ENCODE assay signal across 9 mouse cellular contexts in genomic region chr17:31870446-31870845, GRCm38 (mm10). TPM values are rescaled to one million over a fixed set of nuclear protein-coding genes. Genes with fewer than 3 reads are reported as not detected.
A peak's percentile ranks its signal among the peaks of the same experiment; 100 is the strongest.
DNase-seq lines count a peak whose midpoint lies in the region; ATAC-seq and TF ChIP-seq lines count a peak whose summit lies in the region.
"Had no signal": no experiment of that assay in that cellular context is flagged by ENCODE, and none has a peak within 500 bp of the region (broad histone marks: within the 10 kb centered on the region; RNA-seq: fewer than 3 reads in every experiment).

No protein-coding gene starts in this region.

- peaks cover 19% of the 10 kb centered on the region for H3K4me1 ChIP-seq in kidney, embryonic 16.5 days (ENCODE audit: insufficient read depth, low read length)
- no peaks in the 10 kb centered on the region for H3K4me1 ChIP-seq in ES-Bruce4 (ENCODE audit: control insufficient read depth, insufficient read depth, low read length)
- peaks cover 25% of the 10 kb centered on the region for H3K4me1 ChIP-seq in embryonic facial prominence, embryonic 13.5 days
- peaks cover 40% of the 10 kb centered on the region for H3K4me1 ChIP-seq in liver, embryonic 15.5 days (replicated peaks)

- H3K9me3 ChIP-seq in kidney, embryonic 16.5 days (ENCODE audit: low read length), result no peaks in the 10 kb centered on the region
- no peaks in the 10 kb centered on the region for H3K9me3 ChIP-seq in ES-Bruce4 (replicated peaks; ENCODE audit: control insufficient read depth, insufficient read depth, low read length, poor library complexity, severe bottlenecking)
- 0 out of 2 replicates have a peak, but pooled peaks cover 3% of the 10 kb centered on the region for H3K9me3 ChIP-seq in embryonic facial prominence, embryonic 13.5 days
- H3K9me3 ChIP-seq in liver, embryonic 15.5 days (replicated peaks), result no peaks in the 10 kb centered on the region
- H3K9me3 ChIP-seq: forebrain, embryonic 12.5 days had no signal

- no peak overlapping the region for H3K4me3 ChIP-seq in kidney, embryonic 16.5 days (ENCODE audit: low read length)
- peak overlapping the region; percentile 41 for H3K4me3 ChIP-seq in ES-Bruce4 (ENCODE audit: low read depth, low read length)
- no peak overlapping the region for H3K4me3 ChIP-seq in embryonic facial prominence, embryonic 13.5 days
- H3K4me3 ChIP-seq in liver, embryonic 15.5 days (replicated peaks), result no peak overlapping the region
- H3K4me3 ChIP-seq: forebrain, embryonic 12.5 days had no signal

- 0 out of 2 replicates have a peak overlapping the region, but pooled peaks have one; percentile 8 for H3K9ac ChIP-seq in kidney, embryonic 16.5 days (replicated peaks; ENCODE audit: low read length)
- no peak overlapping the region for H3K9ac ChIP-seq in ES-Bruce4 (ENCODE audit: low read depth, poor library complexity, severe bottlenecking)
- H3K9ac ChIP-seq in embryonic facial prominence, embryonic 13.5 days, result no peak overlapping the region
- H3K9ac ChIP-seq in liver, embryonic 15.5 days, result no peak overlapping the region
- H3K9ac ChIP-seq: forebrain, embryonic 12.5 days had no signal

- H3K36me3 ChIP-seq in kidney, embryonic 16.5 days (ENCODE audit: insufficient read depth, low read length), result no peaks in the 10 kb centered on the region
- H3K36me3 ChIP-seq in ES-Bruce4 (ENCODE audit: control insufficient read depth, insufficient read depth, low read length, poor library complexity, severe bottlenecking), result no peaks in the 10 kb centered on the region
- no peaks in the 10 kb centered on the region for H3K36me3 ChIP-seq in embryonic facial prominence, embryonic 13.5 days
- no peaks in the 10 kb centered on the region for H3K36me3 ChIP-seq in liver, embryonic 15.5 days (replicated peaks)
- H3K36me3 ChIP-seq: forebrain, embryonic 12.5 days had no signal

- no peak overlapping the region; the same call in 1 of the 2 replicates for H3K27ac ChIP-seq in kidney, embryonic 16.5 days (ENCODE audit: low read length)
- no peak overlapping the region for H3K27ac ChIP-seq in ES-Bruce4 (ENCODE audit: insufficient read depth, low read length)
- peak overlapping the region; percentile 72 for H3K27ac ChIP-seq in embryonic facial prominence, embryonic 13.5 days
- peak overlapping the region; percentile 70 for H3K27ac ChIP-seq in liver, embryonic 15.5 days (replicated peaks)
- H3K27ac ChIP-seq: forebrain, embryonic 12.5 days had no signal

- intact Hi-C loops in left cerebral cortex, postnatal 4 days (cut with DNase I), result no loop called here

- WGBS in kidney, embryonic 16.5 days, result 72% methylated on average over 9 of the region's 9 CpGs
- 70% methylated on average over 9 of the region's 9 CpGs for WGBS in embryonic facial prominence, embryonic 13.5 days
- WGBS in liver, embryonic 15.5 days (ENCODE audit: insufficient replicate concordance), result 49% methylated on average over 9 of the region's 9 CpGs

- TF ChIP-seq CTCF in ES-Bruce4 (IDR thresholded peaks at IDR 0.05; ENCODE audit: low read depth, low read length), result no peak

- peak overlapping the region; percentile 24; the same call in 1 of the 2 replicates for H3K4me2 ChIP-seq in kidney, embryonic 16.5 days (replicated peaks; ENCODE audit: low read depth, low read length)
- peak overlapping the region; percentile 39 for H3K4me2 ChIP-seq in embryonic facial prominence, embryonic 13.5 days
- peak overlapping the region; percentile 48 for H3K4me2 ChIP-seq in liver, embryonic 15.5 days
- H3K4me2 ChIP-seq: forebrain, embryonic 12.5 days had no signal

- DNase-seq in kidney, adult 8-10 months, result no peak
- no peak for DNase-seq in left cerebral cortex, postnatal 4 days
- no peak for DNase-seq in frontal cortex, postnatal 10 days (ENCODE audit: low spot score in 2 of 2)
- DNase-seq: lung, postnatal 10 days had no signal

- H3K27me3 ChIP-seq in kidney, embryonic 16.5 days (ENCODE audit: insufficient read depth, low read length), result no peaks in the 10 kb centered on the region
- H3K27me3 ChIP-seq in ES-Bruce4 (ENCODE audit: control insufficient read depth, insufficient read depth, low read length, poor library complexity, severe bottlenecking), result no peaks in the 10 kb centered on the region
- no peaks in the 10 kb centered on the region for H3K27me3 ChIP-seq in embryonic facial prominence, embryonic 13.5 days
- H3K27me3 ChIP-seq in liver, embryonic 15.5 days, result no peaks in the 10 kb centered on the region
- H3K27me3 ChIP-seq: forebrain, embryonic 12.5 days had no signal

- TF ChIP-seq POLR2A in ES-Bruce4 (IDR thresholded peaks at IDR 0.05; ENCODE audit: insufficient read depth, low read length), result no peak

- ATAC-seq in kidney, embryonic 16.5 days (ENCODE audit: low FRiP score, low TSS enrichment), result no peak
- no peak for ATAC-seq in embryonic facial prominence, embryonic 13.5 days (ENCODE audit: insufficient number of reproducible peaks, insufficient read depth, low FRiP score, low TSS enrichment, low read depth)
- peak; percentile 17; the same call in 1 of the 2 replicates for ATAC-seq in liver, embryonic 15.5 days (ENCODE audit: insufficient read depth)

- no peak for TF ChIP-seq EP300 in ES-Bruce4 (IDR thresholded peaks at IDR 0.05; ENCODE audit: insufficient read depth, low read depth, low read length)

RNA-seq across cellular contexts. Expression of gene Sik1, which starts 14.8 kb away (rescaled TPM):
- 16.5 and 17.8 TPM in 2 replicates for polyA plus RNA-seq in kidney, embryonic 16.5 days (2015; fragmentation: Nextera tagmentation; extraction: Ambion mirVana)
- 45.1 and 48.4 TPM in 2 replicates for polyA plus RNA-seq in ES-Bruce4 (2011; ENCODE audit: insufficient read depth, insufficient read length, low read depth, missing spikeins)
- polyA plus RNA-seq in embryonic facial prominence, embryonic 13.5 days (2015; fragmentation: Nextera tagmentation; extraction: Ambion mirVana), result 15.6 and 17.1 TPM in 2 replicates
- polyA plus RNA-seq in liver, embryonic 15.5 days (2015; fragmentation: Nextera tagmentation; extraction: Ambion mirVana), result 5.3 and 6.8 TPM in 2 replicates
- 10 to 100 TPM; 34.7 to 39.7 TPM for total RNA-seq in left cerebral cortex, postnatal 4 days (2021)

Comparison
In these comparisons a context has a peak if more than half of its experiments do, and no peak if none do; other contexts are left out.
1. H3K27ac ChIP-seq: peak in embryonic facial prominence, embryonic 13.5 days (single experiment) and liver, embryonic 15.5 days (single experiment); none in kidney, embryonic 16.5 days (single experiment) and ES-Bruce4 (single experiment).
2. Peak in every context shown above with its lines, with median percentiles within 50 percentile points of each other: H3K4me2 ChIP-seq.